Mouse (Mus musculus): ENCODE data around the gene Thra. TPM values are rescaled to one million over a fixed set of nuclear protein-coding genes. Genes with fewer than 3 reads are reported as not detected.

Gene Thra
- polyA plus RNA-seq, 1 experiment from 2014 or later = 9.8 TPM

DNA sequence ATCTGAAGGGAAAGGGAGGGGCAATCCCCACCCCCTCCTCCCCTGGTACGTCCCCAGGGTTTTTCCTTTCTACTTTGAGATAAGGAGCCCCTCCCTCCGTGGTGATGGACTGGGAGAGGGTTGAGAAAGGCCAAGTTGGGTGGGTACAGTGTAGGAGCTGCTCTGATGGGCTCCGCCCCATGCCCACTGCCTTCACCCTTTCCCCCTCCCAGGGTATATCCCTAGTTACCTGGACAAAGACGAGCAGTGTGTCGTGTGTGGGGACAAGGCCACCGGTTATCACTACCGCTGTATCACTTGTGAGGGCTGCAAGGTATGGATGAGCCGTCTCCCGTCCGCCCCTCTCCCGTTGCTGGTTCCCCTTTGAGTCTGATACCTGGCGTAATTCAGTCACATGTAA is 16.3 kb downstream of the Thra start:
- 98% methylated on average over 10 of the region's 12 CpGs for WGBS (ENCODE audit: missing documents)
- no peaks in the 10 kb centered on the region for H3K79me2 ChIP-seq (ENCODE audit: inconsistent target)
- no peaks in the 10 kb centered on the region for H3K36me3 ChIP-seq (ENCODE audit: inconsistent target)
- H3K27ac ChIP-seq = no peak overlapping the region
- no peak overlapping the region for H3K4me3 ChIP-seq (ENCODE audit: inconsistent target)

GRCm38 (mm10) chr11:98761939-98762338 is 21.5 kb downstream of the Thra start:
- H3K36me3 ChIP-seq (ENCODE audit: inconsistent target) = peaks cover 4% of the 10 kb centered on the region; the same call in 1 of the 2 replicates
- H3K27ac ChIP-seq = no peak overlapping the region
- no peaks in the 10 kb centered on the region for H3K79me2 ChIP-seq (ENCODE audit: inconsistent target)
- H3K4me3 ChIP-seq (ENCODE audit: inconsistent target) = no peak overlapping the region
- 96% methylated on average over 4 of the region's 4 CpGs for WGBS (ENCODE audit: missing documents)

DNA sequence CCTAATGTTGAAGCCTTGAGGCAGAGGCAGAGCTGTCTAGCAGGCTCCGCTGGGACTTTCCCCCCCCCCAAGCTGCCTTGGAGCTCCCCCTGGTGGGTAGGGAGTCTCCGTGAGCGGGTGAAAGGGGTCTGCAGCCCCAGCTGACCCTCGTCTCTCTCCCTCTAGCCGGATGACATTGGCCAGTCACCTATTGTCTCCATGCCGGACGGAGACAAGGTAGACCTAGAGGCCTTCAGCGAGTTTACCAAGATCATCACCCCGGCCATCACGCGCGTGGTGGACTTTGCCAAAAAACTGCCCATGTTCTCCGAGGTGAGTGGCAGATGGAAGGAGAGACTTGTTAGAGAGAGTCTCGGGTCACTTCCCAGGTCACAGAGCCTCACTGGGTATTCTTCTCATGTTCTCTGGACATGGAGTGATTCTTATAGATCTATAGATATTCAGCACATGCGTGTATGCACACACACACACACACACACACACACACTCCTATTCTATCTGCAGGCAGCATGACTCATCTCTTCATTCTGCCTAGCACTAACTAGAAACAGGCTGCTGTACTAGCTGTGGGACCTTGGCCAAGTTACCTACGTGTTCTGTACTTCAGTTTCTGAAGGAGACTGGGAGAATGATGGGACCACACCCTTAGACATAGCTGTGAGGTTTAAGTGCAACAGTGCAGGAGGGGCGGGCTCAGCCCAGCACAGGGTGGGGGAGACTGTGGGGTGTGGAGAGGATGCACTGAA is 22.5 kb downstream of the Thra start:
- Histone ChIP-seq H3K79me2 (ENCODE audit: inconsistent target) (no peaks in the 10 kb centered on the region), H3K27ac (no peak overlapping the region), H3K36me3 (ENCODE audit: inconsistent target) (peaks cover 4% of the 10 kb centered on the region; the same call in 1 of the 2 replicates), H3K4me3 (ENCODE audit: inconsistent target) (no peak overlapping the region)
- 87% methylated on average over 17 of the region's 17 CpGs for WGBS (ENCODE audit: missing documents)

DNA sequence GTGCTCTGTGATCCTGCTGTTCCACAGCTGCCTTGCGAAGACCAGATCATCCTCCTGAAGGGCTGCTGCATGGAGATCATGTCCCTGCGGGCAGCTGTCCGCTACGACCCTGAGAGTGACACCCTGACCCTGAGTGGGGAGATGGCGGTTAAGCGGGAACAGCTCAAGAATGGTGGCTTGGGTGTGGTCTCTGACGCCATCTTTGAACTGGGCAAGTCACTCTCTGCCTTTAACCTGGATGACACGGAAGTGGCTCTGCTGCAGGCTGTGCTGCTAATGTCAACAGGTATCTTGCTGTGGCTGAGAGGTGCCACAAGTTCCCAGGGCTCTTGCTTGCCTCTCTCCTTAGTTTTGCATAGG is 23.0 kb downstream of the Thra start:
- 98% methylated on average over 7 of the region's 8 CpGs for WGBS (ENCODE audit: missing documents)
- H3K27ac ChIP-seq = no peak overlapping the region
- H3K79me2 ChIP-seq (ENCODE audit: inconsistent target) = no peaks in the 10 kb centered on the region
- H3K4me3 ChIP-seq (ENCODE audit: inconsistent target) = no peak overlapping the region
- H3K36me3 ChIP-seq (ENCODE audit: inconsistent target) = peaks cover 4% of the 10 kb centered on the region; the same call in 1 of the 2 replicates

GRCm38 (mm10) chr11:98764091-98764490 is 23.7 kb downstream of the Thra start:
- Histone ChIP-seq H3K4me3 (ENCODE audit: inconsistent target) (no peak overlapping the region), H3K79me2 (ENCODE audit: inconsistent target) (no peaks in the 10 kb centered on the region), H3K27ac (no peak overlapping the region), H3K36me3 (ENCODE audit: inconsistent target) (peaks cover 8% of the 10 kb centered on the region)
- 89% methylated on average over 18 of the region's 18 CpGs for WGBS (ENCODE audit: missing documents)

DNA sequence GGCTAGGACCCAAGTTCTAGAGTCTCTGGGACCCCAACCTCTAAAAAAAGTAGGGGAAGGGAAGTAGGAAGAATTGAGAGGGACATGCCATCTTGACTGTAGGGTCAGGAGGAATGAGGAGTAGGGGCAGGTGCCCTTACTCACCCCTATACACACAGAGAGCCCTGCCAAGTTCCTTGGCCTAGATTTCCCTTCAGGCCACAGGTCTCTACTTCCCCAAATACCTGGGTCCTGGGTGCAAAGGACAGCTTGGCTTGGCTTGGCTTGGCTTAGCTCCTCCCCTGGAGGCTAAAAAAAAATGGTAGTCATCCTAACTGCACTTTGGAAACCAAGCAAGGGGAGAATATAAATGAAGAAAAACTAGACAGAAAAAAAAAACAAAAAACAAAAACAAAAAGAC is 24.3 kb downstream of the Thra start:
- Histone ChIP-seq H3K27ac (no peak overlapping the region), H3K79me2 (ENCODE audit: inconsistent target) (no peaks in the 10 kb centered on the region), H3K4me3 (ENCODE audit: inconsistent target) (no peak overlapping the region), H3K36me3 (ENCODE audit: inconsistent target) (peaks cover 10% of the 10 kb centered on the region)

DNA sequence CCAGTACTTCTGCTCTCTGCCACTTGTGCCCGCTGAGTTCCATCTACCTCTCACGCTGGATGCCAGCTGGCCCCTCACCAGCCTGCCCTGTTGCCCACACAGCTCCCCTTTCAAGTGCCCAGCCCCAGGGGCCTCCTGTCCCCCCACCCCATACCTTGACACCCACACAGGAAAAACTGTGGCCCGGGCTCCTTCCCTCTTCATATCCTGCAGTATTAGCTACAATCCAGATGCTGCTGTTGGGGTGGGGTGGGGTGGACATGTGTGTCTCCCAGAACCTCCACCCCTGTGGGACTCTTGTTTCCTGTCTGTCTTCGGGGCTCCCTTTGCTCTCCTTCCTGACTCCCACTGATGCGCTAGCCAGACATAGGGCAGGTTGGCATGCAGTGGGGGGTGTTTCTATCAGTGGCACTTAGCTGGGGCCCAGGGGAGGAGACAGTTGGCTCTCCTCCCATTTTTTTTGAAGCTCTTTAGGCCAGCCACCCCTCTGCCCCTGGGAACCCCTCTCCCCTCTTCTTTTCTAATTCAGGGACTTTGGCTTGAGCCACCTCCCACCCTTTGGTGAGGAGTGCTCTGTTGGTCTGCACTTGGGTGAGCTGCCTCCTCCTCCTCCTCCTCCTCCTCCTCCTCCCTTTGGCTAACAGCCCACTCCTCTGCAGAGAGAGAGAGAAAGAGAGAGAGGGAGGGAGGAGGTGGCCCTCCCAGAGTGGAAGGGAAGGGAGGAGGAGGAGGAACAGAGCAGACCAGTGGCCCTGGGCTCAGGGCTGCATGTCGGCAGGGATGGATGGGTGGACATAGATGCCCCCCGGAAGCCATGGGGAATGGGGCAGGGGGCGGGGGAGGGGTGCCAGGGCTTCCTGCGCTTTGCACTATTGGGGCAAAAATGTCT is 25.2 kb downstream of the Thra start:
- Histone ChIP-seq H3K79me2 (ENCODE audit: inconsistent target) (no peaks in the 10 kb centered on the region), H3K36me3 (ENCODE audit: inconsistent target) (peaks cover 20% of the 10 kb centered on the region), H3K4me3 (ENCODE audit: inconsistent target) (no peak overlapping the region), H3K27ac (no peak overlapping the region)
- 64% methylated on average over 7 of the region's 9 CpGs for WGBS (ENCODE audit: missing documents)

GRCm38 (mm10) chr11:98766346-98766745 is 25.9 kb downstream of the Thra start:
- no peak overlapping the region for H3K27ac ChIP-seq
- peaks cover 23% of the 10 kb centered on the region for H3K36me3 ChIP-seq (ENCODE audit: inconsistent target)
- WGBS (ENCODE audit: missing documents) = 58% methylated on average over 2 of the region's 2 CpGs
- H3K79me2 ChIP-seq (ENCODE audit: inconsistent target) = no peaks in the 10 kb centered on the region
- no peak overlapping the region for H3K4me3 ChIP-seq (ENCODE audit: inconsistent target)

DNA sequence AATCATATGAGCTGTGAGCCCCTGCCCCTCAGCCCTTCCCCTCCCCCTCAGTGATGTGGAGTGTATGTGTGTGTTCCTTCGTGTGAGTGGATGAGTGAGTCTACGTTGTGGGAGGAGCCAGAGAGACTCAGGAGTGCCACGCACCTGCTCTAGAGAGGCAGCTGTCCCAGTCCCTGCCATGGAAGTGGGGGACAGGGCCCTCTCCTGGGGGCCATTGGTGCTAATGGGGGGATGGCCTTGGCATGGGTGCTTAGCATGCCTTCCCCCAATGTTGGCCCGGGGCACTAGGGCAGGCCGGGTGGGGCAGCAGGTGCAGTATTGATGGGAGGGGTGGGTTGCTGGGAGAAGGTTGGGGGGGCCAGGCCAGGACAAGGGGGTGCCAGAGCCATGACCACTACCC is 26.4 kb downstream of the Thra start:
- WGBS (ENCODE audit: missing documents) = 83% methylated on average over 5 of the region's 5 CpGs
- H3K4me3 ChIP-seq (ENCODE audit: inconsistent target) = no peak overlapping the region
- peaks cover 26% of the 10 kb centered on the region for H3K36me3 ChIP-seq (ENCODE audit: inconsistent target)
- H3K27ac ChIP-seq = no peak overlapping the region
- no peaks in the 10 kb centered on the region for H3K79me2 ChIP-seq (ENCODE audit: inconsistent target)

DNA sequence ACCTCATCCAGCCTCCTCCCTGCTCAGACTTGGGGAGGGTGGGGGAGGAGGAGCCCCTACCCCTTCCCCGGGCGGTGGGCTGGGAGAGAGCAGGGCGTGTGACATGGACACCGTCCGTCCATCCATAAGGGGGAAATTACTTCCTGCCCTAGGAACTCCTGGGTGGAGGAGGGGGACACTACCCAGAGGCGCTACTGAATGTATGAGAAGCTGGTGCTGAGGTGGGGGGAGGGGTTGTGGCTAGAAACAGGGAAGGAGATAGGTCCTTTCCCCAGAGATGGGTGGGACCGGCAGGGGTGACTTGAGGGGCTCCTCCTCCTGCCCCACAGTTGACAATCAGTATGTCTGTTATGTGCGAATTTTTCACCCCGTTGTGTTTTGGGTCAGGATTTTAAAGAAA is 26.8 kb downstream of the Thra start:
- H3K79me2 ChIP-seq (ENCODE audit: inconsistent target) = no peaks in the 10 kb centered on the region
- 76% methylated on average over 9 of the region's 9 CpGs for whole genome bisulfite sequencing (ENCODE audit: missing documents)
- H3K4me3 ChIP-seq (ENCODE audit: inconsistent target) = no peak overlapping the region
- no peak overlapping the region for H3K27ac ChIP-seq
- peaks cover 26% of the 10 kb centered on the region for H3K36me3 ChIP-seq (ENCODE audit: inconsistent target)

GRCm38 (mm10) chr11:98767713-98768112 is 27.3 kb downstream of the Thra start:
- H3K27ac ChIP-seq = no peak overlapping the region
- no peak overlapping the region for H3K4me3 ChIP-seq (ENCODE audit: inconsistent target)
- peaks cover 26% of the 10 kb centered on the region for H3K36me3 ChIP-seq (ENCODE audit: inconsistent target)
- WGBS (ENCODE audit: missing documents) = 78% methylated on average over 3 of the region's 4 CpGs
- H3K79me2 ChIP-seq (ENCODE audit: inconsistent target) = no peaks in the 10 kb centered on the region

DNA sequence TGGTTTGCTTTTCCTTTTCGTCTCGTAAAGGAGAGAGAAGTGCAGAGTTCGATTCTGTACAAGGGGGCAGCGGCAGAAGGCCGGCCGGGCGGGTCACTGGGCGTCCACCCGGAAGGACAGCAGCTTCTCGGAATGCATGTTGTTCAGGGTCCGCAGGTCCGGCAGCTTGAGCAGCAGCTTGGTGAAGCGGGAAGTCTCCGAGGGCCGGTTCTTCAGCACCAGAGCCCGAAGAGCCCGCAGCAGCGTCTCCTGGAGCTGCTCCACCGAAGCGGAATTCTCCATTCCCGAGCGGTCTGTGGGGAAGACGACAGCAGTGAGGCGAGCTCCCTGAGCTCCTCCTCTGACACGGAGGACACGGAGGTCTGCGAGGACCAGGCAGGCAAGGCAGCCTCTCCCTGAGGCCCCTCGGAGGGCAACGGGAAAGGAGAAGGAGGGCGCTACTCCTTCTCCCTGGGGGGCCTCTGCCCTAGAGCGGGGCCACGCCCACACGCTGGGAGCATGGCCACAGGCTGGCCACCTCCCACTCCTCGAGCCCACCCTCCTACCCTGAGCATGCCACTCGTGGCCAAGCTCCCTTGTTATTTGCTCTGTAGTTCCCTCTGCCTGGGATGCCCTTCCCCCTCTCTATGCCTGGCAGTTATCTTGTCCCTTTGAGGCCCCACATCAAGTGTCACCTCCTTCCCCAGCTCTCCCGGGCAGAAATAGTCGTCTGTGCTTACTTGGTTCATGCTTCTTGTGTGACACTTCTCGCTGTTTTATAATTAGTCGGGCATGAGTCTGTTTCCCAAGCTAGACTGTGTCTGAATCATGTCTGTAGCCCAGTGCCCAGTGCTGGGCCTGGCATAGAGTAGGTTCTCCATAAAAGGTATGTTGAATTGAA is 27.9 kb downstream of the Thra start:
- Histone ChIP-seq H3K79me2 (ENCODE audit: inconsistent target) (no peaks in the 10 kb centered on the region), H3K36me3 (ENCODE audit: inconsistent target) (peaks cover 26% of the 10 kb centered on the region), H3K4me3 (ENCODE audit: inconsistent target) (no peak overlapping the region), H3K27ac (no peak overlapping the region)
- 88% methylated on average over 33 of the region's 39 CpGs for WGBS (ENCODE audit: missing documents)

GRCm38 (mm10) chr11:98769007-98769954 is 28.8 kb downstream of the Thra start:
- H3K79me2 ChIP-seq (ENCODE audit: inconsistent target) = no peaks in the 10 kb centered on the region
- no peak overlapping the region for H3K27ac ChIP-seq
- no peak overlapping the region for H3K4me3 ChIP-seq (ENCODE audit: inconsistent target)
- WGBS (ENCODE audit: missing documents) = 96% methylated on average over 25 of the region's 25 CpGs
- peaks cover 22% of the 10 kb centered on the region for H3K36me3 ChIP-seq (ENCODE audit: inconsistent target)
